Mouse (Mus musculus) liver, embryonic 15.5 days (tissue): Measurements from ENCODE around the gene Ucp2. TPM values are rescaled to one million over a fixed set of nuclear protein-coding genes. Genes with fewer than 3 reads are reported as not detected.

Experiments
- ATAC-seq: fragments of 200-750 bp; cut with Nextera tagmentation; 2 replicates; pipeline ENCODE4 v1.8.0; 2017; ENCODE audit warnings: moderate number of reproducible peaks, mild to moderate bottlenecking, moderate library complexity; ENCODE audit not compliant: insufficient read depth
- H3K27ac ChIP-seq: fragments of 300-500 bp; sonication (generic); replicated peaks from 2 replicates; pipeline ENCODE4 v1.5.1; 2015; ENCODE audit warnings: mild to moderate bottlenecking, inconsistent platforms
- H3K27me3 ChIP-seq: fragments of 300-500 bp; sonication (generic); 2 replicates; pipeline ENCODE4 v1.6.1; 2015; ENCODE audit warnings: mild to moderate bottlenecking, inconsistent platforms
- H3K36me3 ChIP-seq: fragments of 300-500 bp; sonication (generic); replicated peaks from 2 replicates; pipeline ENCODE4 v1.6.1; 2015; ENCODE audit warnings: moderate library complexity, mild to moderate bottlenecking, inconsistent platforms
- H3K4me1 ChIP-seq: fragments of 300-500 bp; sonication (generic); replicated peaks from 2 replicates; pipeline ENCODE4 v1.6.1; 2015; ENCODE audit warnings: inconsistent platforms
- H3K4me2 ChIP-seq: fragments of 300-500 bp; sonication (generic); 2 replicates; pipeline ENCODE4 v1.6.1; 2015; ENCODE audit warnings: moderate library complexity, mild to moderate bottlenecking, inconsistent platforms
- H3K4me3 ChIP-seq: fragments of 300-500 bp; sonication (generic); replicated peaks from 2 replicates; pipeline ENCODE4 v1.5.1; 2015; ENCODE audit warnings: mild to moderate bottlenecking, inconsistent platforms
- H3K9ac ChIP-seq: fragments of 300-500 bp; sonication (generic); 2 replicates; pipeline ENCODE4 v1.6.1; 2015; ENCODE audit warnings: moderate library complexity, mild to moderate bottlenecking, inconsistent platforms
- H3K9me3 ChIP-seq: fragments of 300-500 bp; sonication (generic); replicated peaks from 2 replicates; pipeline ENCODE4 v1.6.1; 2016; ENCODE audit warnings: inconsistent platforms
- WGBS: fragments of 180-500 bp; shearing (Covaris S2); methylation state at CpG from one replicate; pipeline ENCODE4 v1.1.7; 2015; ENCODE audit warnings: mixed read lengths; ENCODE audit not compliant: insufficient replicate concordance; 5-methylcytosine and 5-hydroxymethylcytosine counted together
- polyA plus RNA-seq: library from polyadenylated mRNA; unstranded; fragments of >200 nt; fragmentation: Nextera tagmentation; extraction: Ambion mirVana; gene quantifications from 2 replicates; pipeline ENCODE4 v1.2.1, GENCODE M21; 2015

Gene Ucp2
- polyA plus RNA-seq, 1 experiment from 2014 or later: 734 TPM

- peak; percentile 5 for ATAC-seq
- no peak overlapping the region for H3K4me3 ChIP-seq
- H3K9ac ChIP-seq: 0 out of 2 replicates have a peak overlapping the region, but pooled peaks have one; percentile 8
- H3K4me2 ChIP-seq: no peak overlapping the region
- peak overlapping the region; percentile 85 for H3K27ac ChIP-seq
- WGBS: 23% methylated on average over 5 of the region's 5 CpGs
- peaks cover 73% of the 10 kb centered on the region for H3K4me1 ChIP-seq
- no peaks in the 10 kb centered on the region for H3K9me3 ChIP-seq
- H3K36me3 ChIP-seq: peaks cover 27% of the 10 kb centered on the region
- peaks cover 7% of the 10 kb centered on the region for H3K27me3 ChIP-seq
Measured at GRCm38 (mm10) chr7:100503076-100503475, 9.9 kb downstream of the Ucp2 start.

GRCm38 (mm10) chr7:100504740-100505487, 11.8 kb downstream of the Ucp2 start:
- no peak overlapping the region for H3K4me2 ChIP-seq
- H3K27ac ChIP-seq: no peak overlapping the region
- no peaks in the 10 kb centered on the region for H3K9me3 ChIP-seq
- H3K27me3 ChIP-seq: peaks cover 7% of the 10 kb centered on the region
- H3K36me3 ChIP-seq: peaks cover 9% of the 10 kb centered on the region
- WGBS: 74% methylated on average over 13 of the region's 13 CpGs
- no peak for ATAC-seq
- peaks cover 55% of the 10 kb centered on the region for H3K4me1 ChIP-seq
- no peak overlapping the region for H3K9ac ChIP-seq
- H3K4me3 ChIP-seq: no peak overlapping the region

- H3K4me1 ChIP-seq: peaks cover 39% of the 10 kb centered on the region
- no peak for ATAC-seq
- peaks cover 19% of the 10 kb centered on the region for H3K27me3 ChIP-seq
- no peak overlapping the region for H3K4me3 ChIP-seq
- no peak overlapping the region for H3K4me2 ChIP-seq
- no peak overlapping the region for H3K27ac ChIP-seq
- H3K36me3 ChIP-seq: no peaks in the 10 kb centered on the region
- no peak overlapping the region for H3K9ac ChIP-seq
- WGBS: 47% methylated on average over 4 of the region's 4 CpGs
- no peaks in the 10 kb centered on the region for H3K9me3 ChIP-seq
Measured at GRCm38 (mm10) chr7:100506494-100506893, 13.4 kb downstream of the Ucp2 start.

GRCm38 (mm10) chr7:100508670-100509069, 15.5 kb downstream of the Ucp2 start:
- H3K4me3 ChIP-seq: no peak overlapping the region
- no peak overlapping the region for H3K27ac ChIP-seq
- peaks cover 17% of the 10 kb centered on the region for H3K4me1 ChIP-seq
- no peaks in the 10 kb centered on the region for H3K9me3 ChIP-seq
- H3K4me2 ChIP-seq: no peak overlapping the region
- H3K9ac ChIP-seq: no peak overlapping the region
- peaks cover 40% of the 10 kb centered on the region for H3K27me3 ChIP-seq
- H3K36me3 ChIP-seq: no peaks in the 10 kb centered on the region
- no peak for ATAC-seq
- WGBS: 16% methylated on average over 3 of the region's 3 CpGs

- Histone ChIP-seq H3K27ac (no peak overlapping the region), H3K9me3 (no peaks in the 10 kb centered on the region), H3K27me3 (peaks cover 49% of the 10 kb centered on the region), H3K9ac (no peak overlapping the region), H3K36me3 (no peaks in the 10 kb centered on the region), H3K4me2 (no peak overlapping the region), H3K4me3 (no peak overlapping the region), H3K4me1 (no peaks in the 10 kb centered on the region)
- WGBS: 51% methylated on average over 8 of the region's 8 CpGs
- no peak for ATAC-seq
Measured at GRCm38 (mm10) chr7:100511602-100512001, 18.5 kb downstream of the Ucp2 start.

GRCm38 (mm10) chr7:100514573-100514972, 21.4 kb downstream of the Ucp2 start, which contains the start of gene Dnajb13:
Gene Dnajb13, minus strand, starts transcription at chr7:100514960.
- 50% methylated on average over 11 of the region's 11 CpGs for WGBS
- Histone ChIP-seq H3K27ac (no peak within 1 kb of the TSS), H3K9me3 (no peaks in the 10 kb centered on the region), H3K9ac (no peak within 1 kb of the TSS), H3K27me3 (peaks cover 41% of the 10 kb centered on the region), H3K4me1 (no peaks in the 10 kb centered on the region), H3K36me3 (no peaks in the 10 kb centered on the region), H3K4me3 (no peak within 1 kb of the TSS), H3K4me2 (no peak within 1 kb of the TSS)
- no peak for ATAC-seq

DNA sequence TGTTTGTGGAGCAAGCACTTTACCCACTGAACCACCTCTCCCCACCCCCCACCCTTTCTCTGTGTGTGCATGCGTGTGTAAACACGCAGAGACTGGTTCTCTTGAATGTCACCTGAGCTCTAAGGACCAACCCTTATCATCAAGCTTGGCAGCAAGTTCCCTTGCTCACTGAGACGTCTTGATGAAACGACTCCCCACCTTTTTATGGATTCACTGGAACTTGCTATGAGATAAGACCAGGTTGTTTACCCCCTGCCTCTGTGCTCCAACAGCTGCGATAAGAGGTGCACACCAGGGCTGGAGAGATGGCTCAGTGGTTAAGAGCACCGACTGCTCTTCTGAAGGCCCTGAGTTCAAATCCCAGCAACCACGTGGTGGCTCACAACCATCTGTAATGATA, 27.1 kb downstream of the Ucp2 start:
- 40% methylated on average over 7 of the region's 7 CpGs for WGBS
- Histone ChIP-seq H3K36me3 (no peaks in the 10 kb centered on the region), H3K27ac (no peak overlapping the region), H3K4me1 (0 out of 2 replicates have a peak, but pooled peaks cover 2% of the 10 kb centered on the region), H3K4me2 (no peak overlapping the region), H3K9me3 (no peaks in the 10 kb centered on the region), H3K4me3 (no peak overlapping the region), H3K9ac (no peak overlapping the region), H3K27me3 (0 out of 2 replicates have a peak, but pooled peaks cover 4% of the 10 kb centered on the region)
- ATAC-seq: no peak

GRCm38 (mm10) chr7:100520663-100521285, 27.6 kb downstream of the Ucp2 start:
- 0 out of 2 replicates have a peak, but pooled peaks cover 2% of the 10 kb centered on the region for H3K4me1 ChIP-seq
- WGBS: 16% methylated on average over 10 of the region's 10 CpGs
- H3K4me2 ChIP-seq: no peak overlapping the region
- 0 out of 2 replicates have a peak, but pooled peaks cover 4% of the 10 kb centered on the region for H3K27me3 ChIP-seq
- no peak overlapping the region for H3K9ac ChIP-seq
- no peak overlapping the region for H3K4me3 ChIP-seq
- no peak for ATAC-seq
- no peak overlapping the region for H3K27ac ChIP-seq
- no peaks in the 10 kb centered on the region for H3K9me3 ChIP-seq
- H3K36me3 ChIP-seq: no peaks in the 10 kb centered on the region

DNA sequence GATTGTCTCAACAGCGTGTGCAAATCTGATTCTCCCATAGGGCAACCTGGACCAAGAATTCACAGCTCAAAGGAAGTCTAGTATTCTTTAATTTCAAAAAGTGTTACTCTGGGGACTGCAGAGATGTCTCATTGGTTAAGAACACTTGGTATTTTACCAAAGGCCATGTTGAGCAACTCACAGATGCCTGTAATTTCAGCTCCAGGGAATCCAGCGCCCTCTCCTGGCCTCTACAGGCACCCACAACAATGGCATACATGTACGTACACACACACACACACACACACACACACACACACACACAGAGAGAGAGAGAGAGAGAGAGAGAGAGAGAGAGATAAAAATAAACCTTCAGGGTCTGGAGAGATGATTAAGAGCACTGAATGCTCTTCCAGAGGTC, 29.1 kb downstream of the Ucp2 start:
- no peak overlapping the region for H3K27ac ChIP-seq
- no peak overlapping the region for H3K4me2 ChIP-seq
- no peak for ATAC-seq
- 69% methylated on average over 3 of the region's 3 CpGs for WGBS
- H3K4me3 ChIP-seq: no peak overlapping the region
- no peaks in the 10 kb centered on the region for H3K9me3 ChIP-seq
- no peak overlapping the region for H3K9ac ChIP-seq
- no peaks in the 10 kb centered on the region for H3K36me3 ChIP-seq
- H3K4me1 ChIP-seq: 0 out of 2 replicates have a peak, but pooled peaks cover 2% of the 10 kb centered on the region
- 0 out of 2 replicates have a peak, but pooled peaks cover 4% of the 10 kb centered on the region for H3K27me3 ChIP-seq

- no peak overlapping the region for H3K27ac ChIP-seq
- H3K36me3 ChIP-seq: no peaks in the 10 kb centered on the region
- H3K9ac ChIP-seq: no peak overlapping the region
- H3K27me3 ChIP-seq: 0 out of 2 replicates have a peak, but pooled peaks cover 4% of the 10 kb centered on the region
- no peak for ATAC-seq
- H3K4me3 ChIP-seq: no peak overlapping the region
- H3K4me2 ChIP-seq: no peak overlapping the region
- 27% methylated on average over 8 of the region's 8 CpGs for WGBS
- H3K9me3 ChIP-seq: no peaks in the 10 kb centered on the region
- H3K4me1 ChIP-seq: 0 out of 2 replicates have a peak, but pooled peaks cover 2% of the 10 kb centered on the region
Measured at GRCm38 (mm10) chr7:100524669-100525068, 31.5 kb downstream of the Ucp2 start.

DNA sequence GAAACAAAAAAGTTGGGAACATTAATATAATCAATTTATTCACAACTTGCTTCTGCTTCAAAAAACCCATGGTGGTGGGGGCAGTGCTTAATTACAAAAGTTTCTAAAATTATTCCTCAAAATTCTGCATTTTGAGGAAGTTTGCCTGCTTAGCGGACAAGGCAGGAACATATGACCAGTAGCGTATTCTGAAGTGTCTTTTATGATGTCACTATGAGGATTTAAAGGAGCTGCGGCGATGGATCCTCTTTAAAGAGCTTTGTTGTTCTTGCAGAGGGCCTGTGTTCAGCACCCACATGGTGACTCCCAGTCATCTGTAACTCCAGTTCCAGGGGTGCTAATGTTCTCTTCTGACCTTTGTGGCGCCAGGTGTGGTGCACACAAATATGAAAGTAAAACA, 37.6 kb downstream of the Ucp2 start:
- no peak overlapping the region for H3K4me2 ChIP-seq
- peaks cover 15% of the 10 kb centered on the region for H3K4me1 ChIP-seq
- no peaks in the 10 kb centered on the region for H3K36me3 ChIP-seq
- H3K27me3 ChIP-seq: no peaks in the 10 kb centered on the region
- no peak for ATAC-seq
- H3K9me3 ChIP-seq: no peaks in the 10 kb centered on the region
- H3K27ac ChIP-seq: no peak overlapping the region
- H3K4me3 ChIP-seq: no peak overlapping the region
- 81% methylated on average over 5 of the region's 5 CpGs for WGBS
- H3K9ac ChIP-seq: no peak overlapping the region
